Mouse (Mus musculus): ENCODE results near the gene Maco1.
"Not testable (repeated sequence)": the region's sequence is repeated elsewhere in the genome, so short reads cannot be mapped to it uniquely, and the experiment has no call there.

The Maco1 gene

GRCm38 (mm10) chr4:134813406-134814228 lies 39.5 kb downstream of the Maco1 start:
- no peak for DNase-seq (ENCODE audit: low spot score)

DNA sequence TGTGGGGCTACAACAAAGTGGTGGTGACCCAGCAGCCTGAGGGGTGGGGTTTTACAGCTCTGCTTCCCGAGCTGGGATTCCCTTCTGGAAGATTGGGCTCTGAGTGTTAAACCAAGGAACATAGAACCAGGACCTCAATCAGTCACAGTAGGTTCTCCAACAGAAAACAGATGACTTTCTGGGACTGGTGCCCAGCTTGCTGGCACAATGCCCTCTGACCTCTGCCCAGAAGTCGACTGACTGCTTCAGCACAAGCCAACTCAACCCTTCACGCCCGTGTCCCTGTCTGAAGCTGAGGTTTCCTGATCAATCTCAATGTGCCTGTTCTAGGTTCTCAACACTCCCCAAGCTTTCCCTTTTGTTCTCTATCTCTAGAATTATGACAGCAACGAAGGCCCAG lies 48.4 kb downstream of the Maco1 start:
- peak; percentile 98 for DNase-seq (ENCODE audit: low spot score)

DNA sequence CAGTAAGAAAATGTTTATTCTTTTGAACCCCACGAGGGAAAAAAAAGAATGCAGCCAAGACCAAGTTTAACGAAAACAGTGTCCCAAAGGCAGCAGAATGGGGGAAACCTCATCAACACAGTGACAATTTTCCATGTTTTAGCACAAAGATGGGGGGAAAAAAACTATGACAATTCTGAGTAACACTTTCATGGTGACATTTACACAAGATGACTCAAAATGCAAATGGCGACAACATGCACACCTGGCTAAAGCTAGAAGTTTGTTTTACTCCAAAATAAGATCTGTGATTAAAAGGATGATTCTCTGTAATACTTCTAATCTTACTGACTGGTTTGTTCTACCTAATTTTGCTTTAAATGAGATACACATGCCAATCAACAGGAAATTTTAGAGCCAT lies 50.4 kb downstream of the Maco1 start:
- no peak for DNase-seq (ENCODE audit: low spot score)

- DNase-seq (ENCODE audit: low spot score), result no peak
Measured at GRCm38 (mm10) chr4:134802155-134802554, 51.0 kb downstream of the Maco1 start.

GRCm38 (mm10) chr4:134800693-134801092 lies 52.5 kb downstream of the Maco1 start:
- DNase-seq (ENCODE audit: low spot score), result no peak

GRCm38 (mm10) chr4:134800098-134800497 lies 53.0 kb downstream of the Maco1 start:
- no peak for DNase-seq (ENCODE audit: low spot score)

- DNase-seq (ENCODE audit: low spot score), result peak; percentile 80
Measured at GRCm38 (mm10) chr4:134799272-134799671, 53.9 kb downstream of the Maco1 start.

DNA sequence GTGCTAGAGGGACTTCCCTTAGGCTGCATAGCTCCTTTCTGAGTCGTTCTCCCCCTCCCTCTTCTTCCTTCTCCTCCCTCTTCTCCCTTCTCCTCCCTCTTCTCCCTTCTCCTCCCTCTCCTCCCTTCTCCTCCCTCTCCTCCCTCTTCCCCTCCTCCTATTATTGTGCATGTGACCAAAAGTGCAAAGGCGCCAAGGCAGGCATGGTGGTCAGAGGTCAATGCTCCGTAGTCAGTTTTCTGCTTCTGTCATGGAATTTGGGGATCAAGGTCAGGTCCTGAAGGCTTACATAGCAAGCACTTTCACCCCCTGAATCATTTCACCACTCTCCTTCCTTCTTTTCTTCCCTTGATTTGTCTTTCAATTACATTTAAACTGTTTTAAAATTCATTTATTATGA lies 54.3 kb downstream of the Maco1 start:
- DNase-seq (ENCODE audit: low spot score), result peak; percentile 81

DNA sequence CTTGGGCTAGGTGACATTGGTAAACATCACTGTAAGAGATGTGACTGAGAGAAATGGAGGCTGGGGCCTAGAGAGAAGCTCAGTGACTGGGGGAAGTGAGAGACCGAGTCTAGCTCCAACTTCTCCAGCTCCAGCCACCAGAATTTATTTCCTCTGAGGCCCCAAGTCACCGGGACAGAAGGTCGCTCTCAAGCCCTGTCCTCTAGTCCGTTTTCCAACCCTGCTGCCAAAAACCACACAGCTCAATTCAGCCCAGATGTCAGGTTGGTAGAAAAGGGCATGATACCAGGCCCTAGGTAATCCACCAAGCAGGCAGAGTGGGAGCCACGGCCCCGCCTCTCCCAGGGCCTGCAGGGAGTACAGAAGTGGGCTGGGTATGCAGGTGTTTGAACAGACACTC lies 55.5 kb downstream of the Maco1 start:
- peak; percentile 64 for DNase-seq (ENCODE audit: low spot score)

GRCm38 (mm10) chr4:134796581-134797361 lies 56.4 kb downstream of the Maco1 start:
- DNase-seq (ENCODE audit: low spot score), result peak; percentile 64

DNA sequence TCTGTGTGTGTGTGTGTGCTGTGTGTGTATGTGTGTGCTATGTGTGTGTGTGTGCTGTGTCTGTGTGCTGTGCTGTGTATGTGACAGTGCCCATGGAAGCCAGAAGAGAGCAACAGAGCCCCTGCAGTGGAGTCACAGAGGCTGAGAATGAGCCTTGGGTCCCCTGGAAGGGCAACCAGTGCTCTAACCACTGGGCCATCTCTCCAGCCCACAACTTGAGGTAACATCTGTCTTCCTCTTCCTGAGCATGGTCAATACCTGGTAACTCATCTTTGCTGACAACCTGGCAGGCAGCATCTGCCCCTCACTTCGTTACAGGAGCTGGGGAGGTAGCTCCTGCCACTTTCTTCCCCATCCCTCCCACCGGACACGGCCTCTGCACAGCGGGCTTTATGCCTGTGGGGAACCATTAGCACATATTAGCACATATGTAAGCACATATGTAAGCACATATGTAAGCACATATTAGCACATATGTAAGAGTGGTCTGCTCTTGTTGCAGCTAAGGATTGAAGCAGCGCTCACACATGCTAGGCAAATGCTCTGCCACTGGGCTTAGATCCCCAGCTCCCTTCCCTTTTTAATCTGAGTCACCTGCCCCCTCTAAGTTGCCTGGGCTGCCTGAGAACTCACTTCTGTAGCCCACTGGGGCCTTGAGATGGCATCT lies 57.2 kb downstream of the Maco1 start:
- DNase-seq (ENCODE audit: low spot score), result no peak

GRCm38 (mm10) chr4:134794959-134795358 lies 58.2 kb downstream of the Maco1 start:
- DNase-seq (ENCODE audit: low spot score), result not testable (repeated sequence)

DNA sequence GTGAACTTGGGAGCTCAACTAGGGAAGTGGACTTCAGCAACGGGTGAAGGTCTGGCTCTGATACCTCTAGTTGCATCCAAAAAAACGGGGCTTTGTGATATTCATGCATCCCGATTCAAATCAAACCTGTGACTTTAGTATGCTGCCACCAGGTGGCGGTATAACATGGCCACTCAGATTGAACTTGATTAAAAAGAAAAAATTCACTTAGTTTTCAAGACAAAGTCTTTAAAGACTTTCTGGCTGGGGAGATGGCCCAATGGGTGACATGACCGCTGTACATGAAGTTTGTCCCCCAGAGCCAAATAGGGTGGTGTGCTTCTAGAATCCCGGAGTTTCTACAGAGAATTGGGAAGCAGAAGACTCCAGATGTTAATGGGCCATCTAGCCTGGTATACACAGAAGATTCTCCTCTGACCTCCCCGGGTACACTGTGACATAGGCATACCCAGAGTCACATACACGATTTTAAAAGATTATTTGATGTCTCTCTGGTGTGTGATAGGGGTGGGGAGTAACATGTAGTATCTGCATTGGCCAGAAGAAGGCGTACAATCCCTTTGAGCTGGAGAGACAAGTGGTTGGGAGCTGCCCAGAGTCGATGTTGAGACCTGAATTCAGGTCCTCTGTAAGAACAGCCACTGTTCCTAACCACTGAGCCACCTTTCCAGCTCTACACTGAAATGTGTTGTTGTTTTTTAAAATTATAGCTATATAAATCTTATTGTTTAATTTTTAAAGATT lies 59.8 kb downstream of the Maco1 start:
- peak; percentile 83 for DNase-seq (ENCODE audit: low spot score)

DNA sequence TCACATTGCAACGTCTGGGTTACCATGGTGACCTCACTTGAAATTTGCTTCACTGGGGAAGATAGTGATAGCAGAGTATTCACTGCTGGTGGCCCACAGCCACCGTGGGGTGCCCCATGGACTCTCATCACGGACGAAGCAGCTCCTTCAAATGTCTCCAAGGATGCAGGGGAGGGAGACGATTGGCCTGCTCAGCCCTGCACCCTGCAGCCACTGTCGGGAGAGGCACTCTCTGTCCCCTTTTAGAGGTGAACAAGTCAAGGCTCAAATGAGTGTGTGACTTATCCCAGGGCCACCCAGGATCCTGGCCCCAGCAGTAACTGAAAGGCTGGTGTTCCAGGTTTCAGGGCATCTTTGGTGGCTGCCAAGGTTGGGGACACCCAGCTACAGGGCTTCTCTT lies 61.4 kb downstream of the Maco1 start:
- DNase-seq (ENCODE audit: low spot score), result no peak

DNA sequence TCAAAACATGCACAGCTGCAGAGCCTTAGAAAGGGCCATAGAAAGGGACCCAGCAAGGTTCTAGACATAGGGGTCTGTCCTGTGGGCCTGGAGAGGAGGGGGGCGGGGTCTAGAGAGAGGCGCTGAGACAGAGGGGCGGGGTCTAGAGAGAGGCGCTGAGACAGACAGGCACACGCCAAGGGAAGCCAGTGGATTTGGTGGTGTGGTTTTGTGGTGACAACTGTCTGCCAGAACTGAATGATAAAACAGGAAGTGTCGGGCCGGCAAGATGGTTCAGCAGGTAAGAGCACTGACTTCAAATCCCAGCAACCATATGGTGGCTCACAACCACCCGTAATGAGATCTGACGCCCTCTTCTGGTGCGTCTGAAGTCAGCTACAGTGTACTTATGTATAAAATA lies 66.2 kb downstream of the Maco1 start:
- no peak for DNase-seq (ENCODE audit: low spot score)

GRCm38 (mm10) chr4:134784701-134785100 lies 68.4 kb downstream of the Maco1 start:
- DNase-seq (ENCODE audit: low spot score), result no peak

DNA sequence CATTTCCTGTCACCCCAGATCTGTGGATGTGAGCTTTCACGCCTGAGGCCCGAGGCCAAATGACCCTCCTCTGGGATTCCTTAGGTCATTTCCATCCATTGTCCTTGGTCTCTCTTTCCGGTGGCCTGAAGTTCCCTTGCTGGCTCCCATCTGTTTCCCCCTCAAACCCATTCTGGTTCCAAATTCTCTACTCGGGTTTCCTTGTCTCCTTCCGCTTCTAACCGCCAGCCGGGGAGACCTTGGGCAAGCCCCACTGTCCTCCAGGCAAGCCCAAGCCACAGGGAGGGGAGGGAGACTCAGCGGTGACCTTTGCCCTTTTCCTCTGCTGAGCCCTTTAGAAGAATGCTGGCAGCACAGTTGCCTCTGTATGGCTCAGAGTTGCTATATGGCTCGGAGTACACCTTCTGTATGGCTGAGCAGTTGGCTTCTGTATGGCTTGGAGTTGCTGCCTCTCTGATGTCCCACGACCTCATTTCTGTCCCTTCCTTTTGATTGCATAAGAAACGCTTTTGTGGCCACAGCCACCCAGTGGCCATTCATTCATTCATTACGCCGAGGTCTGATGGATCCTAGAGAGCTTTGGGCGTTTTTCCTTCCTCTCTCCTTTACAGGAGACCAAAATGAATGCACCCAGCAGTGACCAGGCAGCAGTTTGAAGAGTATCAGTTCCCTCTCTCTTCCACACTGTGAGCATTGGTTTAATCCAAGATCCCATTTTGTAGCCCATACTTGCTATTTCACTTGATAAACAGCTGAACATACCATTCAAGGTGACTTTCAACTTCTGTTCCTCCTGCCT lies 73.8 kb downstream of the Maco1 start:
- no peak for DNase-seq (ENCODE audit: low spot score)

DNA sequence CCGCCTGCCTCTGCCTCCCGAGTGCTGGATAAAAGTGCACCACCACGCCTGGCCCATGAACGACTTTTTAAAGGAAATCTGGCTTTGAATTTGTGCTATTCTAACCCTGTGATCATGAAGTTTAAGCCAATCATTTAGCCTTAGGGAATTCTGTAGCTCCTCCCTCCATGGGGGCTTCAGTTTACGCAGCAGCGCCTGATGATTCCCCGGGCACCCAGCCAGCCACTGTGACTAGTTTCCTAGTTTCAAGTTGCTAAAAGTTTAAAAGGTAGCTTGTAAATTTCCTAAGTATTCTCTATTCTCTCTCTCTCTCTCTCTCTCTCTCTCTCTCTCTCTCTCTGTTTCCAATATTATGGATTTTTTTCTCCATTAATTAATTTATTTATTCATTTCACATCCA lies 76.9 kb downstream of the Maco1 start:
- no peak for DNase-seq (ENCODE audit: low spot score)

- DNase-seq (ENCODE audit: low spot score), result no peak
Measured at GRCm38 (mm10) chr4:134775234-134775944, 77.8 kb downstream of the Maco1 start.

GRCm38 (mm10) chr4:134774126-134774525 lies 79.0 kb downstream of the Maco1 start:
- no peak for DNase-seq (ENCODE audit: low spot score)
